ENCODE assay signal across 8 mouse cellular contexts in genomic region chr1:155741988-155742387, GRCm38 (mm10). TPM values are rescaled to one million over a fixed set of nuclear protein-coding genes. Genes with fewer than 3 reads are reported as not detected.
A peak's percentile ranks its signal among the peaks of the same experiment; 100 is the strongest.
DNase-seq lines count a peak whose midpoint lies in the region; ATAC-seq and TF ChIP-seq lines count a peak whose summit lies in the region.

No protein-coding gene starts in this region.

- peak overlapping the region; percentile 66 for H3K4me2 ChIP-seq in liver, embryonic 16.5 days (ENCODE audit: low read depth, low read length)

- no peak overlapping the region for H3K9ac ChIP-seq in liver, embryonic 16.5 days (ENCODE audit: low read depth, low read length)

- H3K4me1 ChIP-seq in hindbrain, embryonic 10.5 days (replicated peaks) = peaks cover 47% of the 10 kb centered on the region
- peaks cover 4% of the 10 kb centered on the region for H3K4me1 ChIP-seq in liver, embryonic 16.5 days (ENCODE audit: control insufficient read depth, low read depth, low read length)
- H3K4me1 ChIP-seq in testis, adult 2 months (ENCODE audit: control insufficient read depth, insufficient read depth, low read length) = peaks cover 20% of the 10 kb centered on the region

- no peak for TF ChIP-seq POLR2A in testis, adult 2 months (IDR thresholded peaks at IDR 0.05; ENCODE audit: control insufficient read depth, low read depth, low read length)

- WGBS in hindbrain, embryonic 10.5 days = under 1% methylated on average over 26 of the region's 26 CpGs
- 2% methylated on average over 25 of the region's 26 CpGs for WGBS in liver, embryonic 16.5 days (ENCODE audit: insufficient replicate concordance)

- 0 out of 2 replicates have a peak, but pooled peaks have one; percentile 12 for ATAC-seq in common myeloid progenitor, adult 5-6 weeks (replicated peaks; ENCODE audit: low read depth, poor library complexity, severe bottlenecking)
- ATAC-seq in liver, embryonic 16.5 days (ENCODE audit: low read depth) = no peak

- TF ChIP-seq CTCF in layer of hippocampus, adult 2 months (conservative IDR thresholded peaks at IDR 0.05) = no peak
- TF ChIP-seq CTCF in testis, adult 2 months (IDR thresholded peaks at IDR 0.05; ENCODE audit: control insufficient read depth, insufficient read depth, insufficient replicate concordance, low read depth, low read length) = no peak

- H3K27ac ChIP-seq in layer of hippocampus, adult 2 months = no peak overlapping the region
- H3K27ac ChIP-seq in hindbrain, embryonic 10.5 days = peak overlapping the region; percentile 56
- no peak overlapping the region for H3K27ac ChIP-seq in liver, embryonic 16.5 days (ENCODE audit: low read length)
- H3K27ac ChIP-seq in testis, adult 2 months (ENCODE audit: control insufficient read depth, insufficient read depth, low read depth, low read length) = no peak overlapping the region

- peak overlapping the region; percentile 30 for H3K4me3 ChIP-seq in layer of hippocampus, adult 2 months
- peak overlapping the region; percentile 62 for H3K4me3 ChIP-seq in hindbrain, embryonic 10.5 days
- H3K4me3 ChIP-seq in liver, embryonic 16.5 days (ENCODE audit: low read depth, low read length) = peak overlapping the region; percentile 51
- peak overlapping the region; percentile 81 for H3K4me3 ChIP-seq in testis, adult 2 months (ENCODE audit: control insufficient read depth, low read depth, low read length)

- no peaks in the 10 kb centered on the region for H3K36me3 ChIP-seq in hindbrain, embryonic 10.5 days
- H3K36me3 ChIP-seq in liver, embryonic 16.5 days (ENCODE audit: control insufficient read depth, insufficient read depth) = no peaks in the 10 kb centered on the region
- no peaks in the 10 kb centered on the region for H3K36me3 ChIP-seq in testis, adult 2 months (ENCODE audit: control insufficient read depth, insufficient read depth, low read length)

- no peaks in the 10 kb centered on the region for H3K9me3 ChIP-seq in hindbrain, embryonic 10.5 days
- H3K9me3 ChIP-seq in liver, embryonic 16.5 days (replicated peaks; ENCODE audit: control insufficient read depth, low read length) = no peaks in the 10 kb centered on the region

- DNase-seq in layer of hippocampus, adult 2 months (ENCODE audit: low spot score in 2 of 2) = no peak
- no peak for DNase-seq in layer of hippocampus, adult 8-10 months (ENCODE audit: low spot score in 2 of 2)
- DNase-seq in hindbrain, embryonic 10.5 days (ENCODE audit: low spot score) = peak; percentile 78
- no peak for DNase-seq in left cerebral cortex, adult 8-10 months (ENCODE audit: low spot score in 2 of 2)
- no peak for DNase-seq in spleen, postnatal 4 days (ENCODE audit: low spot score in 2 of 2)

- H3K27me3 ChIP-seq in hindbrain, embryonic 10.5 days (ENCODE audit: insufficient read depth, poor library complexity, severe bottlenecking) = peaks cover 100% of the 10 kb centered on the region
- peaks cover 87% of the 10 kb centered on the region for H3K27me3 ChIP-seq in liver, embryonic 16.5 days (ENCODE audit: control insufficient read depth, insufficient read depth, low read depth, low read length)
- peaks cover 13% of the 10 kb centered on the region for H3K27me3 ChIP-seq in testis, adult 2 months (ENCODE audit: control insufficient read depth, insufficient read depth, low read length)

RNA-seq across cellular contexts. Expression of gene Lhx4, which starts 9.5 kb away (rescaled TPM):
- total RNA-seq in layer of hippocampus, adult 2 months (2021) = not detected
- under 1 TPM in 1 of 4 experiments, not detected in 3; 0.05 TPM for total RNA-seq in layer of hippocampus, adult 8-10 months (2022)
- total RNA-seq in common myeloid progenitor, adult 5-6 weeks (2017) = not detected in 2 replicates
- polyA plus RNA-seq in hindbrain, embryonic 10.5 days (2016; fragmentation: Nextera tagmentation; extraction: Ambion mirVana) = 5.7 and 11.6 TPM in 2 replicates
- not detected in 2 replicates for polyA plus RNA-seq in liver, embryonic 16.5 days (2015; fragmentation: Nextera tagmentation; extraction: Ambion mirVana)
- polyA plus RNA-seq in testis, adult 2 months (2012; rRNA removed) = 0.07 and 0.16 TPM in 2 replicates
- not detected for total RNA-seq in left cerebral cortex, adult 8-10 months (2022)

Comparison
In these comparisons a context has a peak if more than half of its experiments do, and no peak if none do; other contexts are left out.
1. H3K4me3 ChIP-seq: peak in every context shown above with its lines; median percentile 81 in testis, adult 2 months; 62 in hindbrain, embryonic 10.5 days; 51 in liver, embryonic 16.5 days; 30 in layer of hippocampus, adult 2 months.